Mouse (Mus musculus): ENCODE results near the gene Hist1h1c. TPM values are rescaled to one million over a fixed set of nuclear protein-coding genes. Genes with fewer than 3 reads are reported as not detected.
A peak's percentile ranks its signal among the peaks of the same experiment; 100 is the strongest.

Hist1h1c gene
- total RNA-seq, 2 experiments from 2014 or later = 59.1 to 68.1 TPM

DNA sequence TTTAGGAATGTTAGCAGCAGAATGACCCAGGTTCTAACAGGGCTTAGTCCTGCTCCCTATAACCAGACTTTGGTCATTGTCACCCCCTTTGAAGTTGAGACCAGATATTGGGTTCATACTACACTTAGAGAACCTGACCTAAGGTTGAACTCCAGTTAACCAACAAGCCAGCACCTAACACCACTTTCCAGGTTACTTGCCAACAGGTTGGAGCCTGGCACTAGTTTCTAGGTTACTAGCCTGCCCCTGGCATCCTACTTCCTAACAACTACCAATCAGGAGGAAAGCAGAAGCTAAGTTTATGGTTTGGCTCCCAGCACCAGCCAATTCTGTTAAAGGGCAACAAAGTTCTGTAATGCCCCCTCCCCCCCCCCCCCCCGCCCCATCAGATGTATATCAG lies 13.4 kb upstream of the Hist1h1c start:
- no peak for DNase-seq (ENCODE audit: low spot score in 2 of 2)
- Histone ChIP-seq H3K27ac (no peak overlapping the region), H3K4me3 (no peak overlapping the region)
- no peak for TF ChIP-seq CTCF (conservative IDR thresholded peaks at IDR 0.05)

DNA sequence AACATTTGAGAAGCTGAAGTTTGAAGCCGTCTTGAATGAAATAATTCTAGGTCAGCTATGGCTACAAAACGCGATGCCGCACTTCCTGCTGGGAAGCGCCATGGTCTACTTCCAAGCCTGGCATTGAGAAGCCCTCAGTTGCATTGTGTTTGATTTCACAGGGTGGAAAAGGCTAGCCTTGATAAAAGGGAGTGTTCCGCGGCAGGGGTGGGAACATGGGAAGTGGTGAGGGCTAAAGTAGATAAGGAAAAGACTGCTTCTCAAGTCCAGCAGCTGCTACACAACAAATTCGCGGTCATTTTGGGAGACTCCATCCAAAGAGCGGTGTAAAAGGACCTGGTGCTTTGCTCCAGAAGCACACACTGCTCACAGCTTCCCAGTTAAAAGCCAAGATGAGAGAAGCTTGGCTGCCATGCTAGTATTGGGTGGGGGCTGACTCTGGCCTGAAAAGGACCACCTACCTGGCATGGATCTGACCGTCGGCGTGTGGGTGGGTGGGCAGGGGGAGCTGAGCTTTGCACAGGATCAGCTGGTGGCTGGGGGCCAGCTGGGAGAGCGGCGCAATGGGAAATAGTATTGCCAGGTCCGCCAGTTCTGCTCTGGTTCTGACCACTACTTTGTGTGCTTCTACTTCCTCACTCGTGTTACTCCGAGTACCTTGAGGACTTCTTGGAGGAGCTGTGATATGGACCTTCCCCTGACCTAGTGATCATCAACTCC lies 10.0 kb upstream of the Hist1h1c start:
- H3K4me3 ChIP-seq = no peak overlapping the region
- H3K27ac ChIP-seq = peak overlapping the region; percentile 14; the same call in 1 of the 2 replicates
- TF ChIP-seq CTCF (conservative IDR thresholded peaks at IDR 0.05) = no peak
- DNase-seq (ENCODE audit: low spot score in 2 of 2) = no peak

DNA sequence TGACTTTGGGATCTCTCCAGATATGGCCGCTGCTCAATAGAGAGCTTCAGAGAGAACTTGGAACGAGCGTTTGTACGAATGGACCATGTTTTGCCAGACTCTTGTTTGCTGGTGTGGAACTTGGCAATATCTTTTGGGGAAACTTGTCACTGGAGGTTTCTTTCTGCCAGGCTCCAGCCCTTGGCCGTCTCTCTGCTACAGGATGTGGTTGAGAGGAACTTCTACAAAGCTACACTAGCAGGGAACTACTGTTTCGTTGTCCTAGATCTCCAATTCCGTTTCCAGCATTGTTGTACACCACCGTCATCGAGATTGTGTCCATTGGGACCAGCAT lies 9.4 kb upstream of the Hist1h1c start:
- H3K27ac ChIP-seq = no peak overlapping the region; the same call in 1 of the 2 replicates
- no peak for TF ChIP-seq CTCF (conservative IDR thresholded peaks at IDR 0.05)
- DNase-seq (ENCODE audit: low spot score in 2 of 2) = no peak
- no peak overlapping the region for H3K4me3 ChIP-seq

DNA sequence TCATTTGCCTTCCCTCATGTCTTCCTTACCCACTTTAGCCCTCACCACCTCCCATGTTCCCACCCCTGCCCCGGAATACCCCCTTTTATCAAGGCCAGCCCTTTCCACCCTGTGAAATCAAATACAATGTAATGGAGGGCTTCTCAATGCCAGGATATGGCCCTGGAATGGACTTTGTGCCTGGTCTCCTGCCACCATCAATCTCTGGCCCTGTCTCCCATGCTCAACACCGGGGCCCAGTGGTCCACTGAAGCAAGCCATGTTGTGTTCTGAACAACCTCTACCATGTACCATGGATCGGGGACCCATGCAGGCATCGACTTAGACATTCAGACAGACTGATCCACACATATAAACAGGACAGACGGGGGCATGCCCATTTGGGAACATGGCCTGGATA lies 8.9 kb upstream of the Hist1h1c start:
- no peak for DNase-seq (ENCODE audit: low spot score in 2 of 2)
- no peak overlapping the region for H3K4me3 ChIP-seq
- H3K27ac ChIP-seq = no peak overlapping the region
- no peak for TF ChIP-seq CTCF (conservative IDR thresholded peaks at IDR 0.05)

DNA sequence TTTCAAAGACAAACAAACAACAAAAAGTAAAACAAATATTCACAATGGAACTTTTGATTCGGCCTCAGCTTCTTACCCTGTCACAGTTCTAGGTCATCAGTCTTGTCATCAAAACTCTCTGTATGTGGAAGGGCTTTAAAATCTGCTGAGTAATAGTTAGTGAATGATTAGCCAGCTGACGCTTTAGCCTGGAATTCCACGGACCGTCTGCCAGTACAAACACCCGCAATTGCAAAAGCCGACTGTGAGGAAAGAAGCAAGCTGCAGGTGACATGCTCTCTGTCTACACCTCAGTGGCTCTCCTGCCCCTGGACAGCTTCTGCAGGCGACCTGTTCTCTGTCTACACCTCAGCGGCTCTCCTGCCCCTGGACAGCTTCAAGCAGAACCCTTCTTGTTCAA lies 8.1 kb upstream of the Hist1h1c start:
- no peak for DNase-seq (ENCODE audit: low spot score in 2 of 2)
- TF ChIP-seq CTCF (conservative IDR thresholded peaks at IDR 0.05) = no peak
- no peak overlapping the region for H3K4me3 ChIP-seq
- H3K27ac ChIP-seq = no peak overlapping the region

DNA sequence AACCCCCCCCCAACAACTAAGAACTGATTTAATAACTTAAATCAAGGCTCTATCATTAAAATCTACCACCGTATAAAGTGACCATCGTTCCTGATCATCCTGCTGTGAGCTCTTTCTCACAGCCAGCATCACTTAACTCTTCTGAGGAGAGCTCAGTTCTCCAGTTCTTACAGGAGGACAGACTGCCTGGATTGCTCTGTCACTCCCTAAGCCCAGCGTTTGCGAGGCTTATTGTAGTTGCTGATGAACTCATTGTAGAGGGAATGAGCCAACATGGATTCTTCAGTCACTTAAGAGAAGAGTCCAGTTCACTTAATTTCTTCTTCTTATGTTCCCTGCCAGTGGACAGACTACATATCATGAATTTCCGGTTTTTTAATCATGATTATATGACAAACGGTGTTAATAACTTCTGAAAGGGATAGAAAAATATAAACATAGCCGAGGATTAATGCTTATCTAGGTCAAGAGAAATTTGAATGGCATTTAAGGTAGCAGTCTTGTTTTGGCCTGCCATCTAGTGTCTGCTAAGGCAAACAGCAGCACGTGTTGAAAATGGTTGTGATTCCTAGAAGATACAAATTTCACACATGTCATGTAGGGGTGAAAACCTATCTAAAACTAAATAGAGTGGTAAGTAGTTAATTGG lies 6.3 kb upstream of the Hist1h1c start:
- Histone ChIP-seq H3K27ac (no peak overlapping the region), H3K4me3 (no peak overlapping the region)
- TF ChIP-seq CTCF (conservative IDR thresholded peaks at IDR 0.05) = peak; percentile 92
- DNase-seq (ENCODE audit: low spot score in 2 of 2) = no peak

DNA sequence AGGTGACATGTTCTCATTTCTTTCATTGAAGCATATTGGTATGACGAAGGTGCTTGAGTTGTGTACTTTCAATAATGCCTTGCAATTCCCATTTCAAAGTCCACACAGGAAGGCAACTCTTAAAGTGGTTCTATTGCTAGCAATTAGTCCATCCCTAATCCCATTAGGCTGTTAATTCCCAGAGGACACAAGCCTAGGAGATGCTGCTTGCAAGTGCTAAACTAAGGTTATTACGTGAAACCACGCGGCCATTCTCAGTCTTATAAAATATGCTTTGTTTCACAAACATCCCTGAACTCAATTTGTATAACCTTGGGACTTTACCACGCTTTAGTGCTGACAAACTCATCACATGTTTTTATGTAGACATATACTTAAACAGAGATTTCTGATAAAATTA lies 1.5 kb upstream of the Hist1h1c start:
- Histone ChIP-seq H3K4me3 (no peak overlapping the region), H3K27ac (no peak overlapping the region)
- no peak for DNase-seq (ENCODE audit: low spot score in 2 of 2)
- TF ChIP-seq CTCF (conservative IDR thresholded peaks at IDR 0.05) = no peak

DNA sequence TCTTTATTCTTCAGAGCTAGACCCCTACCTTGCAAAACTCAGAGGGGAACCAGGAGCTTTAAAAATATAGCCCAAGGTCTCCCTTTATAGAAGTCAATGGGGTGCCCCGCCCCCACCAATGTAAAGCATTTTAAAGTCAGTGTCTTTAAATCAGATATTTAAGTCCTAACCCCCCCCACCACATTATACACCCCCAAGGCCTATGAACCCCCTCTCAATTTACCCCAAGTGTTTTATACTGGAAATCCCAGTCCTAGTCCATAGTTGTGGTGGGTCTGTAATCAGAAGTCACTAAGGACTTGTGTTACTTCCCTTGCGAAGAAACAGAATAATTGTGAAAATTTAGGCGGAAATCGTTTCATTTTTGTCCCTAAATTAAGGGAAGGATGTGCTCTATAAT lies 567 bp upstream of the Hist1h1c start:
- peak overlapping the region; percentile 95 for H3K27ac ChIP-seq
- peak overlapping the region; percentile 87 for H3K4me3 ChIP-seq
- TF ChIP-seq CTCF (conservative IDR thresholded peaks at IDR 0.05) = no peak

DNA sequence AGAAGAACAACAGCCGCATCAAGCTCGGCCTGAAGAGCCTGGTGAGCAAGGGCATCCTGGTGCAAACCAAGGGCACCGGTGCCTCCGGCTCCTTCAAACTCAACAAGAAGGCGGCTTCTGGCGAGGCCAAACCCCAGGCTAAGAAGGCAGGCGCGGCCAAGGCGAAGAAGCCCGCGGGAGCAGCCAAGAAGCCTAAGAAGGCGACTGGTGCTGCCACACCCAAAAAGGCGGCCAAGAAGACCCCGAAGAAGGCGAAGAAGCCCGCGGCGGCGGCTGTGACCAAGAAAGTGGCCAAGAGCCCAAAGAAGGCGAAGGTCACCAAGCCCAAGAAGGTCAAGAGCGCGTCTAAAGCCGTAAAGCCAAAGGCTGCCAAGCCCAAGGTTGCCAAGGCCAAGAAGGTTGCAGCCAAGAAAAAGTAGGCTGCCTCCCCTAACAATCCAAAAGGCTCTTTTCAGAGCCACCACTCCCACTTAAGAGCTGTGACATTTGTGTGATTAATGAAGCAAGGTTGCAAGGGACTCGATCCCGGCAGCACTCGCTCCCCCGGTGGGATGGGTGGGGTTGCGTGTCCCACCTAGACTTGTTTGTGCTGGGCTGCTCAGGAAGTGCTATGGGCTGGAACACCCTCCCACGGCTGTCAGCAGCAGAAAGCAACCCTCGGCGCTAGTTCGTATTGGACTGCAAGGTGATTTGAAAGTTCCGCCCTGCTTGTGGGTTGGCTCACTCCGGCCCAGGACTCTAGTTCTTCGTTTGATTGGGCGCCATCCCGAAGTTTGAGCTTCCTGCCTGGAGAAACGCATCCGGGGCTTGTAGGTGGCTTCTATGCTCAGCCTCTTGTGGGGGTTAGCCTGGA lies 687 bp downstream of the Hist1h1c start:
- peak; percentile 90 to 98 for DNase-seq (ENCODE audit: low spot score in 2 of 2)
- TF ChIP-seq CTCF (conservative IDR thresholded peaks at IDR 0.05) = no peak
- Histone ChIP-seq H3K4me3 (peak overlapping the region; percentile 87), H3K27ac (peak overlapping the region; percentile 95)

More for the DNA sequence above, 567 bp upstream of the Hist1h1c start:
- no peak for DNase-seq (ENCODE audit: low spot score in 2 of 2)

DNA sequence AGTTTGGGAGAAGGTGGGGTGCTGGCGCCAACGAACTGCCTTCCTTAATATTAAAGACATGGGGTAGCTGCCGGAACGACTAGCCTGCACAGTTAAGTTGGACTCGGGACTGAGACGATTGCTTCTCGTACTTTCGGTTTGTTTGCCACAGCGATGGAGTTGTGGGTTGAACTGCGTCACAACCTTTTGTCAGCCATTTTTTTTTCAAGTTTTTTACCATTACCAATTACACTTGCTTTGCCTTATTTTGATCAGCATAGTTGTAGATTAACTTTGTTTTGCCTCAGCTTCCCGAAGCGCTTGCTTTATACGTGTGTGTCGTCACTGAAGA lies 1.3 kb downstream of the Hist1h1c start:
- H3K4me3 ChIP-seq = peak overlapping the region; percentile 87
- no peak for TF ChIP-seq CTCF (conservative IDR thresholded peaks at IDR 0.05)
- DNase-seq (ENCODE audit: low spot score in 2 of 2) = no peak
- peak overlapping the region; percentile 95 for H3K27ac ChIP-seq

DNA sequence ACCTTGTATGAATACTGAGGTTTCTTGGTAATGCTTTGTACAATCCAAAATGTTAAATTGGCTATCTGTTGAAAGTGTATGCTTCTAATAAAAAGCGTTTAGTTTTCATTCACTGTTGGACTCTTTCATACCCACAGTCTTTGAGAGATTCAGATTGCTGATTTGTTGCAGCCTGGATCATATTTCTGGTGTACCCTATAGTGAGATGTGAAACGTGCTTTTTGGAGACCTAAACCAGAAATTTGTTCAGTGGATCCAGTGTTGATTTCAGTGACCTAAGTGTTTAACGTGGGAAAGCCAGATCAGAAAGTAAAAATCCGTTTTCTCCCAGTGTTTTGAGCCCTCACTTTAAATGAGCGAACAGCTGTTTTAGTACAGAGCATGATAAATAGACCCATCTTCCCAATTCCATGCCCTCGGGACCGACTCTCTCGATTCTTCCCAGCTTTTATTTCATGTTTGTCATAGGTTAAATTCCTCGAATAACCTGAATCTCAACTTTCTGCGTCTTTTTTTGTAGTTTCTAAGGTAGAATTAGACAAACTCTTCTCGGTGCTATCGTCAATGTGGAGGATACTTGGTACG lies 1.7 kb downstream of the Hist1h1c start:
- no peak for TF ChIP-seq CTCF (conservative IDR thresholded peaks at IDR 0.05)
- no peak for DNase-seq (ENCODE audit: low spot score in 2 of 2)
- Histone ChIP-seq H3K4me3 (peak overlapping the region; percentile 87), H3K27ac (peak overlapping the region; percentile 95)

DNA sequence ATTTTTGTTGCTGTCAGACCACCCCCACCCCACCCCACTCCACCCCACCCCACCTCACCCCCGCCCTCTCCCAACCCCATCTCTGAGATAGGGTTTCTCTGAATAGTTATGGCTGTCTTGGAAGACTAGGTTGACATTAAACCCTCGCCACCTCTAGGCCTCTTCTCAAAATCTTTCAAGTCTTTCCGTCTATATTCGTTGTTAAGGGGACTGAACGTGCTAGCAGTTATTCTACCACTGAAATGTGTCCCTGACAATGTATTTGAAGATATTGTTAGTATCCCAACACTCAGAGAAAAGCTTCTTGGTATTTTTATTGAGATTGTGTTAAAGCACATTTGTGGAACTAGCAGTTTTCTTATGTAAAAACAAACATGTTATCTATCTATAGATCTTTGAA lies 2.3 kb downstream of the Hist1h1c start:
- H3K4me3 ChIP-seq = no peak overlapping the region; the same call in 1 of the 2 replicates
- no peak for TF ChIP-seq CTCF (conservative IDR thresholded peaks at IDR 0.05)
- no peak overlapping the region for H3K27ac ChIP-seq
- no peak for DNase-seq (ENCODE audit: low spot score in 2 of 2)

DNA sequence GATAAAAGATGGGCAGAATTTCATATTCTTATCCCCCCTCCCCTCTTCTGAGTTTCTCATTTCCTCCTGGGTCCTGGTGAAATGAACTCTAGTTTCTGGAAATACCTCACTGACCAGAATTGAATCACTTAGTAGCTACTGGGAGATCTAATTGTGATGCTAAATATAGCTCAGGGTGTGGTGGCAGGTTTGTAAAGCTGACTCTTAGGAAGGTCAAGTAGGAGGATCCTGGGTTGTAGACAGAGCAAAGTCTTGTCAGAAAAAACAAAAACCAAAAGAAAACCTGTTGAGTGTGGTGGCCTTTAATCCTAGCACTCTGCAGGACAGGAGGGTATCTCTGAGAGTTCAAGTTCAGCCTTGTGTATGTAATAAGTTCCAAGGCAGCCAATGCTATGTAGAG lies 3.4 kb downstream of the Hist1h1c start:
- no peak for TF ChIP-seq CTCF (conservative IDR thresholded peaks at IDR 0.05)
- H3K27ac ChIP-seq = no peak overlapping the region
- no peak overlapping the region for H3K4me3 ChIP-seq
- no peak for DNase-seq (ENCODE audit: low spot score in 2 of 2)
